Mouse (Mus musculus): Measurements from ENCODE around the gene Frmd5.

GRCm38 (mm10) chr2:121655106-121655505 is 151.8 kb downstream of the Frmd5 start:
- no peak for TF ChIP-seq CTCF (IDR thresholded peaks at IDR 0.05)
- TF ChIP-seq EP300 (IDR thresholded peaks at IDR 0.05), result no peak
